Mouse (Mus musculus) neural tube, embryonic 14.5 days (tissue): Measurements from ENCODE around the gene Ces1h. TPM values are rescaled to one million over a fixed set of nuclear protein-coding genes. Genes with fewer than 3 reads are reported as not detected.
"Not testable (repeated sequence)": the region's sequence is repeated elsewhere in the genome, so short reads cannot be mapped to it uniquely, and the experiment has no call there.

Source experiments
- ATAC-seq: fragments of 200-750 bp; cut with Nextera tagmentation; 2 replicates; pipeline ENCODE4 v1.8.0; 2017; ENCODE audit warnings: low read depth, mild to moderate bottlenecking, moderate TSS enrichment, moderate library complexity
- H3K27ac ChIP-seq: fragments of 300-500 bp; sonication (generic); 2 replicates; pipeline ENCODE4 v1.5.1; 2014; ENCODE audit warnings: low read depth, mild to moderate bottlenecking, control low read depth, low read length, moderate library complexity, mixed read lengths
- H3K27me3 ChIP-seq: fragments of 300-500 bp; sonication (generic); 2 replicates; pipeline ENCODE4 v1.6.1; 2014; ENCODE audit warnings: low read length; ENCODE audit not compliant: control insufficient read depth, insufficient read depth
- H3K36me3 ChIP-seq: fragments of 300-500 bp; sonication (generic); 2 replicates; pipeline ENCODE4 v1.6.1; 2014; ENCODE audit warnings: low read length, mixed read lengths; ENCODE audit not compliant: control insufficient read depth, insufficient read depth
- H3K4me1 ChIP-seq: fragments of 300-500 bp; sonication (generic); 2 replicates; pipeline ENCODE4 v1.6.1; 2014; ENCODE audit warnings: low read length; ENCODE audit not compliant: control insufficient read depth, insufficient read depth
- H3K4me2 ChIP-seq: fragments of 300-500 bp; sonication (generic); 2 replicates; pipeline ENCODE4 v1.6.1; 2014; ENCODE audit warnings: mild to moderate bottlenecking, low read depth, low read length, control low read depth
- H3K4me3 ChIP-seq: fragments of 300-500 bp; sonication (generic); 2 replicates; pipeline ENCODE4 v1.5.1; 2014; ENCODE audit warnings: low read depth, low read length, control low read depth, mixed read lengths
- H3K9ac ChIP-seq: fragments of 300-500 bp; sonication (generic); replicated peaks from 2 replicates; pipeline ENCODE4 v1.6.1; 2014; ENCODE audit warnings: low read depth, mild to moderate bottlenecking, control low read depth, low read length, mixed read lengths
- H3K9me3 ChIP-seq: fragments of 300-500 bp; sonication (generic); 2 replicates; pipeline ENCODE4 v1.6.1; 2016; ENCODE audit warnings: low read length; ENCODE audit not compliant: control insufficient read depth
- WGBS: fragments of 180-500 bp; shearing (Covaris S2); extraction: QIAGEN DNeasy Blood & Tissue Kit; methylation state at CpG from one replicate; pipeline ENCODE4 v1.1.7; 2014; 5-methylcytosine and 5-hydroxymethylcytosine counted together
- polyA plus RNA-seq: library from polyadenylated mRNA; unstranded; fragments of >200 nt; fragmentation: Nextera tagmentation; extraction: Ambion mirVana; gene quantifications from 2 replicates; pipeline ENCODE4 v1.2.1, GENCODE M21; 2014

The Ces1h gene
- not detected in 2 replicates for polyA plus RNA-seq

- Histone ChIP-seq H3K4me3 (no peak within 1 kb of the TSS), H3K27me3 (no peaks in the 10 kb centered on the region), H3K9me3 (no peaks in the 10 kb centered on the region), H3K36me3 (no peaks in the 10 kb centered on the region), H3K4me2 (no peak within 1 kb of the TSS), H3K4me1 (no peaks in the 10 kb centered on the region), H3K9ac (no peak within 1 kb of the TSS), H3K27ac (no peak within 1 kb of the TSS)
- ATAC-seq: no peak
- WGBS: 96% methylated on average over 4 of the region's 4 CpGs
Observed at GRCm38 (mm10) chr8:93379625-93380024, at the start of gene Ces1h. Gene Ces1h (minus strand): TSS chr8:93379725.

DNA sequence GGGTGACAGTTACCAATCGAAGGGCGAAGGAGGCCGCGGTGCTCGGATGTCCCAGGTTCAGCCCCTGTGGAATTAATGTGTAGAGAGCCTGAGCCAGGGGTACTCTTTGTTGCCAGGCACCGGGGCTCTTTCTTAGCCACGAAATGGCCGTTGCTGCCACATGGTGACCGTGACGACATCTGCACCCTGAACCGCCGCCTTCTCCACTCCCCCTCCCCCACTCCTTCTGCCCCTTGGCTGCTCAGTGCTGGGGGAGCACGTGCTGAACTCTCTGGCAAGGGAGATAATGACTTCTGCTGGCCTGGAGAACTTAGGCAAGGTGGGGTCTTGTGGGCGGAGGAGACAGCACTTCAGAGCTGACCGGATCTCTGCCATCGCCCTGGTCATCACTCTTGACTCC, 47.7 kb upstream of the Ces1h start:
- Histone ChIP-seq H3K4me3 (no peak overlapping the region), H3K9me3 (no peaks in the 10 kb centered on the region), H3K9ac (no peak overlapping the region), H3K27ac (no peak overlapping the region), H3K4me2 (no peak overlapping the region), H3K36me3 (no peaks in the 10 kb centered on the region), H3K27me3 (no peaks in the 10 kb centered on the region), H3K4me1 (no peaks in the 10 kb centered on the region)
- WGBS: 76% methylated on average over 16 of the region's 16 CpGs
- ATAC-seq: no peak

- H3K36me3 ChIP-seq: no peaks in the 10 kb centered on the region
- 75% methylated on average over 4 of the region's 4 CpGs for WGBS
- H3K4me1 ChIP-seq: no peaks in the 10 kb centered on the region
- H3K9ac ChIP-seq: no peak overlapping the region
- H3K27me3 ChIP-seq: no peaks in the 10 kb centered on the region
- no peak overlapping the region for H3K4me3 ChIP-seq
- no peaks in the 10 kb centered on the region for H3K9me3 ChIP-seq
- ATAC-seq: no peak
- H3K4me2 ChIP-seq: no peak overlapping the region
- H3K27ac ChIP-seq: no peak overlapping the region
Observed at GRCm38 (mm10) chr8:93415387-93415786, 35.9 kb upstream of the Ces1h start.

GRCm38 (mm10) chr8:93408830-93409229, 29.3 kb upstream of the Ces1h start:
- no peak overlapping the region for H3K4me3 ChIP-seq
- no peak for ATAC-seq
- no peaks in the 10 kb centered on the region for H3K9me3 ChIP-seq
- H3K27me3 ChIP-seq: no peaks in the 10 kb centered on the region
- H3K4me1 ChIP-seq: no peaks in the 10 kb centered on the region
- H3K4me2 ChIP-seq: no peak overlapping the region
- no peak overlapping the region for H3K9ac ChIP-seq
- 83% methylated on average over 2 of the region's 2 CpGs for WGBS
- H3K27ac ChIP-seq: no peak overlapping the region
- no peaks in the 10 kb centered on the region for H3K36me3 ChIP-seq

DNA sequence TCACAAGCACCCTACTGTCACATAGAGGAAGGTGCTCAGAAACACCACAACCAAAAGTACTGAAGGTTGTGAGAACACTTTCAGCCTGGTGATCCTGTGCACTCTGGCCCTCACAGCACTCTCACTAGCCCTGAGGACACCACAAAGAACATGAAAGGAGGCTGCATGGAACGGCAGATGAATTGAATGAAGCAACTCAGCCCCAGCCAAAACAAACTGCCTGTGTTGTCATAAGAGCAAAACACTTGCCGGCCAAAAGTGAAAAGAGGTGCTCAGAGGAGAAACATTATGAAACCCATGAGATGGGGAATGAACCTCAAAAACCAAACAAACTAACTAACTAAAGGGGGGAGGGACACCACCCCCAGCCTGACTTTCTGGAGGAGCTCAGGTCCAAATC, 20.2 kb upstream of the Ces1h start:
- no peak for ATAC-seq
- WGBS: 71% methylated on average over 2 of the region's 2 CpGs
- H3K36me3 ChIP-seq: no peaks in the 10 kb centered on the region
- H3K27me3 ChIP-seq: no peaks in the 10 kb centered on the region
- H3K4me3 ChIP-seq: no peak overlapping the region
- H3K27ac ChIP-seq: no peak overlapping the region
- H3K4me1 ChIP-seq: no peaks in the 10 kb centered on the region
- no peak overlapping the region for H3K4me2 ChIP-seq
- no peaks in the 10 kb centered on the region for H3K9me3 ChIP-seq
- H3K9ac ChIP-seq: no peak overlapping the region

- Histone ChIP-seq H3K9ac (no peak overlapping the region), H3K4me2 (no peak overlapping the region), H3K27ac (no peak overlapping the region), H3K4me3 (no peak overlapping the region), H3K4me1 (no peaks in the 10 kb centered on the region), H3K27me3 (no peaks in the 10 kb centered on the region), H3K9me3 (no peaks in the 10 kb centered on the region), H3K36me3 (no peaks in the 10 kb centered on the region)
- ATAC-seq: no peak
- 43% methylated on average over 1 of the region's 1 CpGs for WGBS
Observed at GRCm38 (mm10) chr8:93398044-93398443, 18.5 kb upstream of the Ces1h start.

DNA sequence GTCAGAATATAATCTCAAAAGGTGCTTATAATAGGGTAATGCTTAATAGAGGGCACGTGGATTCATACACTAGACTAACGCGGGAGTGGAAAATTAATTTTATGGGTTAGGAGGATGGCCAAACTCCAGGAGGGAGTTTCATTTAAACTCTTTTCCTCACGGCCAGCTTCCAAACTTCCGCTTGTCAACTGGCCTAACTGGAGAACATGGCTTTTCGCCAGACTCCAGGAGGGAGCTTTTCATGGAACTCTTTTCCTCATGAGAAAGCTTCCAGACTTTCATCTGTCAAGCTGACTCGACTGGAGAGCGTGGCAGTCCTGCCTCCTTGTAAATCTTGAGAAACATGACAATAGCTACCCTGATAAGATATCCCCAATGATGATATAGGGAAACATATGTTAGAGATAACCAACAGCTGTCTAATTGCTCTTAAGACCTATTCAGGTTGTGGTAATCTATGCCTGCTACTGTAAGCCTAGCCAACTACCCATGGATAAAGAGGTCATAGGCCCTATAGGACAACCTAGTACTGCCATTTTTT, 14.6 kb upstream of the Ces1h start:
- 45% methylated on average over 8 of the region's 8 CpGs for WGBS
- not testable (repeated sequence) for H3K9ac ChIP-seq, H3K4me1 ChIP-seq, ATAC-seq, H3K27me3 ChIP-seq, H3K9me3 ChIP-seq, H3K4me3 ChIP-seq, H3K27ac ChIP-seq, H3K4me2 ChIP-seq, H3K36me3 ChIP-seq

DNA sequence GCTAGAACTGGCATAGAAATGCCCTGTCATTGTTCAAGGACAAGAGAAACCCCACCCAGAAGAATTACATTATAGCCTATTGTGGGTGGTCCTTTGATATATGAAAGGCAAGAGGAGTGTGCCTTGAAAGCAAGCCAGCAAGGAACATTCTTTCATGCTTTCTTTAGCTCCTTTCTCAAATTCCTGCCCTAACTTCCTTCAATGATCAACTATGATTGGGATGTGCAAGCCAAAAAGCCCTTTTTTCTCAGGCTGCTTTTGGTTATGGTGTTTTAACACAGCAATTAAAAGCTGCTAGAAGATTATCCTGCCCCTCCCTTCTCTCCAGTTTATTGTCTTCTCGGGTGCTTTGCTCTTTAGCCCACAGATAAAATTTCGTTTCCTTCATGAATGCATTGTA, 10.0 kb downstream of the Ces1h start:
- 12% methylated on average over 2 of the region's 2 CpGs for WGBS

DNA sequence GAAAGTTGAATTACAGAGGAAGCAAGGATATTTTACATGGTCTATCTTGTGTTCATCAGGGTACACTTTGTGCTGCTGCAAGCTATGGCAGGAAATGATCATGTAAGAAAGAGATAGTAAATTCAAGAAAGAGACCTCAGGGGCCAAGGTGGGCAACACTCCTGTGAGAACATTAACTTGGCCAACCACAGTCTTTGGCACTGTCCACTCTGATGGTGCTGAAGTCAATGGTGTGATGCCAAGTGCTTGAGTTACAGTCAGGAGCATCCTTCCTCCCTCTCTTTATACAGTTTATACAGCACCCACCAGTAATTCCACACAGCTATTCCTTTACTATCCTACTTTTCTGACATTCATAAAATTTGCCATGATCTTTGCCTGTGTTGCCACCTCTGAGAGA, 19.4 kb downstream of the Ces1h start:
- H3K4me3 ChIP-seq: no peak overlapping the region

More for the DNA sequence above, 10.0 kb downstream of the Ces1h start:
- Histone ChIP-seq H3K9ac (no peak overlapping the region), H3K4me2 (no peak overlapping the region), H3K9me3 (no peaks in the 10 kb centered on the region), H3K4me3 (no peak overlapping the region), H3K36me3 (no peaks in the 10 kb centered on the region), H3K27me3 (no peaks in the 10 kb centered on the region), H3K27ac (no peak overlapping the region), H3K4me1 (no peaks in the 10 kb centered on the region)
- no peak for ATAC-seq

More for the DNA sequence above, 19.4 kb downstream of the Ces1h start:
- Histone ChIP-seq H3K9ac (no peak overlapping the region), H3K27ac (no peak overlapping the region), H3K4me2 (no peak overlapping the region), H3K4me1 (no peaks in the 10 kb centered on the region), H3K36me3 (no peaks in the 10 kb centered on the region), H3K9me3 (no peaks in the 10 kb centered on the region), H3K27me3 (no peaks in the 10 kb centered on the region)
- no peak for ATAC-seq
